9 mouse cellular contexts compared by ENCODE assay signal in the genomic region with DNA sequence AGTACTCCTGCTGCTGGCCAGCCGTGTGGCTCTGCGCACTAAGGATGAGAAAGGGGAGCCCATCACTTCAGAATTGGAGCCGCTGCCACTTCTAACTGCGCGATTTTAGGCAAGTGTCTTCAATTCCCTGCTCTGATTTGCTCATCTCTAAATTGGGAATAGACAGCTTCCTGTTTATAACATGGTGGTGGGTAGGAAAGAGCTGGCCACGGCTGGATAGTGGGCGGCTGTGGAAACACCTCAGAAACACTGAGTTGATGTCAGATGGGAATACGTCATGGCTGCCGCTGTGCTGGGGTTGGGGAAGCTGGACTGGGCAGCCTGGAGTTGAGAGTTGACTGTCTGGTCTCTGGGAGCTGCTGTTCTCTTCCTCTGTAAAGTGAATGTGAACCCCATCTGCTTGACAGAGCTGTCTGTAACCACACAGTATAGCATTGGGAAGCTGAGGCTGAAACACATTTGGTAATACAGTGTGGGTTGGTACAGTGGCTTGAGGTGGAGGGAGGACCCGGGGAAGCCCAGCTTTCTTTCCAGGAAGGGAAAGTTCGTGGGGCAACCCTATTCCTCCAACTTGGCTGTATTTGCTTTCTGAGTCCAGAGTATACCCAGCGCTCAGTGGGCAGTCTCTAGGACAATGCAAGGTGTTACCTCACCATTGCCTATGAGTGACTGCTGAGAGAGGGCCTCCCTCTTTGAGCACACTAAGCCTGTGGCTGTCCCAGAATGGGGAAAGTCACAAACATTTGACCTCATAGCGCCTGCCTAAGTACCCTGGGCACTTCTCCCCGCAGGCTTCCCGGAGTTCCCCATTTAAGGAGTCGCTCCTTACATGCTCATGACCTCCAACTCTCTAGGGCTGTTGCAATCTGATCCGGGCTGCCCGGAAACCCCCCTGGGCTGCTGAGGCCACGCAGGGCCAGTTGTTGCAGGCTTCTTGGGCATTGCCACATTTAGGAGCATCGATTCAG.
DNase-seq lines count a peak whose midpoint lies in the region; ATAC-seq and TF ChIP-seq lines count a peak whose summit lies in the region.
"Had no signal": no experiment of that assay in that cellular context is flagged by ENCODE, and none has a peak within 500 bp of the region (broad histone marks: within the 10 kb centered on the region; RNA-seq: fewer than 3 reads in every experiment).

No protein-coding gene starts in this region.

- no peaks in the 10 kb centered on the region for H3K36me3 ChIP-seq in intestine, embryonic 15.5 days
- H3K36me3 ChIP-seq in intestine, postnatal 0 days (ENCODE audit: control insufficient read depth, insufficient read depth), result no peaks in the 10 kb centered on the region
- H3K36me3 ChIP-seq in embryonic facial prominence, embryonic 10.5 days (replicated peaks), result no peaks in the 10 kb centered on the region
- no peaks in the 10 kb centered on the region for H3K36me3 ChIP-seq in forebrain, embryonic 12.5 days (replicated peaks)
- H3K36me3 ChIP-seq: midbrain, embryonic 12.5 days had no signal

- no peak overlapping the region for H3K9ac ChIP-seq in intestine, embryonic 15.5 days
- H3K9ac ChIP-seq in intestine, postnatal 0 days (ENCODE audit: low read depth, low read length), result no peak overlapping the region
- H3K9ac ChIP-seq in forebrain, embryonic 12.5 days, result no peak overlapping the region
- H3K9ac ChIP-seq: midbrain, embryonic 12.5 days had no signal

- H3K4me1 ChIP-seq in intestine, embryonic 15.5 days (replicated peaks), result peaks cover 13% of the 10 kb centered on the region
- no peaks in the 10 kb centered on the region for H3K4me1 ChIP-seq in intestine, postnatal 0 days (replicated peaks; ENCODE audit: control insufficient read depth, insufficient read depth, low read length)
- H3K4me1 ChIP-seq in embryonic facial prominence, embryonic 10.5 days, result peaks cover 38% of the 10 kb centered on the region
- H3K4me1 ChIP-seq in forebrain, embryonic 12.5 days, result peaks cover 8% of the 10 kb centered on the region

- 0 out of 2 replicates have a peak, but pooled peaks have one; percentile 23 for ATAC-seq in intestine, embryonic 15.5 days
- ATAC-seq in intestine, postnatal 0 days, result no peak
- ATAC-seq in forebrain, embryonic 12.5 days (ENCODE audit: low FRiP score), result no peak

- no peaks in the 10 kb centered on the region for H3K9me3 ChIP-seq in intestine, embryonic 15.5 days
- H3K9me3 ChIP-seq in intestine, postnatal 0 days (ENCODE audit: control insufficient read depth), result no peaks in the 10 kb centered on the region
- no peaks in the 10 kb centered on the region for H3K9me3 ChIP-seq in embryonic facial prominence, embryonic 10.5 days
- no peaks in the 10 kb centered on the region for H3K9me3 ChIP-seq in forebrain, embryonic 12.5 days
- H3K9me3 ChIP-seq: midbrain, embryonic 12.5 days had no signal

- H3K4me2 ChIP-seq in intestine, embryonic 15.5 days (replicated peaks), result no peak overlapping the region
- H3K4me2 ChIP-seq in intestine, postnatal 0 days (replicated peaks; ENCODE audit: low read depth), result no peak overlapping the region
- H3K4me2 ChIP-seq in forebrain, embryonic 12.5 days, result no peak overlapping the region
- H3K4me2 ChIP-seq: midbrain, embryonic 12.5 days had no signal

- H3K27me3 ChIP-seq in intestine, embryonic 15.5 days (replicated peaks), result 0 out of 2 replicates have a peak, but pooled peaks cover 3% of the 10 kb centered on the region
- no peaks in the 10 kb centered on the region for H3K27me3 ChIP-seq in intestine, postnatal 0 days (replicated peaks; ENCODE audit: control insufficient read depth, insufficient read depth, low read length)
- peaks cover 12% of the 10 kb centered on the region; the same call in 1 of the 2 replicates for H3K27me3 ChIP-seq in embryonic facial prominence, embryonic 10.5 days (replicated peaks; ENCODE audit: low read depth, poor library complexity, severe bottlenecking)
- H3K27me3 ChIP-seq in forebrain, embryonic 12.5 days, result no peaks in the 10 kb centered on the region; the same call in 1 of the 2 replicates
- H3K27me3 ChIP-seq: midbrain, embryonic 12.5 days had no signal

- TF ChIP-seq CTCF in intestine, postnatal 0 days (IDR thresholded peaks at IDR 0.05; ENCODE audit: low read depth), result no peak

- no peak overlapping the region for H3K27ac ChIP-seq in intestine, embryonic 15.5 days
- H3K27ac ChIP-seq in intestine, postnatal 0 days (ENCODE audit: low read depth, low read length), result no peak overlapping the region
- H3K27ac ChIP-seq in embryonic facial prominence, embryonic 10.5 days (replicated peaks), result no peak overlapping the region
- no peak overlapping the region for H3K27ac ChIP-seq in forebrain, embryonic 12.5 days
- H3K27ac ChIP-seq: midbrain, embryonic 12.5 days had no signal

- H3K4me3 ChIP-seq in intestine, embryonic 15.5 days (replicated peaks), result no peak overlapping the region
- H3K4me3 ChIP-seq in intestine, postnatal 0 days (ENCODE audit: low read depth, low read length), result no peak overlapping the region
- H3K4me3 ChIP-seq in embryonic facial prominence, embryonic 10.5 days, result no peak overlapping the region
- no peak overlapping the region for H3K4me3 ChIP-seq in forebrain, embryonic 12.5 days (replicated peaks)
- H3K4me3 ChIP-seq: midbrain, embryonic 12.5 days had no signal

- DNase-seq in embryonic facial prominence, embryonic 10.5 days (ENCODE audit: low spot score), result peak; percentile 54
- peak; percentile 38 for DNase-seq in heart, postnatal 4 days
- DNase-seq in lung, postnatal 36 days, result peak; percentile 77
- no peak for DNase-seq in cerebellum, postnatal 14 days
- no peak for DNase-seq in spleen, adult 12 weeks (ENCODE audit: low spot score)

- WGBS in intestine, embryonic 15.5 days, result 45% methylated on average over 20 of the region's 20 CpGs
- 50% methylated on average over 20 of the region's 20 CpGs for WGBS in intestine, postnatal 0 days
- 52% methylated on average over 20 of the region's 20 CpGs for WGBS in embryonic facial prominence, embryonic 10.5 days
- whole genome bisulfite sequencing in forebrain, embryonic 12.5 days, result 65% methylated on average over 20 of the region's 20 CpGs

Comparison
In these comparisons a context has a peak if more than half of its experiments do, and no peak if none do; other contexts are left out.
1. DNase-seq: peak in embryonic facial prominence, embryonic 10.5 days (single experiment), heart, postnatal 4 days (single experiment) and lung, postnatal 36 days (single experiment); none in cerebellum, postnatal 14 days (0 of 2) and spleen, adult 12 weeks (single experiment).